Mouse (Mus musculus): ENCODE results near the gene Atxn10. TPM values are rescaled to one million over a fixed set of nuclear protein-coding genes. Genes with fewer than 3 reads are reported as not detected.
A peak's percentile ranks its signal among the peaks of the same experiment; 100 is the strongest.

The Atxn10 gene
- polyA plus RNA-seq, 1 experiment from 2014 or later: 286 TPM

- no peak overlapping the region for H3K4me3 ChIP-seq
Measured at GRCm38 (mm10) chr15:85406846-85407245, 70.8 kb downstream of the Atxn10 start.

GRCm38 (mm10) chr15:85407342-85407741 lies 71.3 kb downstream of the Atxn10 start:
- no peaks in the 10 kb centered on the region for H3K27me3 ChIP-seq
- H3K4me3 ChIP-seq: no peak overlapping the region
- peak overlapping the region; percentile 5; the same call in 1 of the 2 replicates for H3K27ac ChIP-seq
- no peak for ATAC-seq (ENCODE audit: insufficient number of reproducible peaks, low FRiP score, low TSS enrichment, low read depth)
- no peak overlapping the region for H3K4me2 ChIP-seq
- peaks cover 7% of the 10 kb centered on the region; the same call in 1 of the 2 replicates for H3K36me3 ChIP-seq
- no peaks in the 10 kb centered on the region for H3K9me3 ChIP-seq
- H3K4me1 ChIP-seq: peaks cover 21% of the 10 kb centered on the region; the same call in 1 of the 2 replicates
- WGBS: 82% methylated on average over 3 of the region's 3 CpGs
- no peak overlapping the region for H3K9ac ChIP-seq

More at GRCm38 (mm10) chr15:85406846-85407245, 70.8 kb downstream of the Atxn10 start:
- ATAC-seq (ENCODE audit: insufficient number of reproducible peaks, low FRiP score, low TSS enrichment, low read depth): no peak
- H3K9me3 ChIP-seq: no peaks in the 10 kb centered on the region
- H3K9ac ChIP-seq: no peak overlapping the region
- H3K36me3 ChIP-seq: peaks cover 7% of the 10 kb centered on the region; the same call in 1 of the 2 replicates
- 75% methylated on average over 1 of the region's 1 CpGs for WGBS
- no peaks in the 10 kb centered on the region for H3K27me3 ChIP-seq
- no peak overlapping the region for H3K4me2 ChIP-seq
- peaks cover 21% of the 10 kb centered on the region; the same call in 1 of the 2 replicates for H3K4me1 ChIP-seq
- H3K27ac ChIP-seq: peak overlapping the region; percentile 5; the same call in 1 of the 2 replicates

GRCm38 (mm10) chr15:85408790-85409189 lies 72.7 kb downstream of the Atxn10 start:
- Histone ChIP-seq H3K27ac (peak overlapping the region; percentile 73), H3K36me3 (peaks cover 7% of the 10 kb centered on the region; the same call in 1 of the 2 replicates), H3K9me3 (no peaks in the 10 kb centered on the region), H3K27me3 (no peaks in the 10 kb centered on the region), H3K4me1 (peaks cover 16% of the 10 kb centered on the region; the same call in 1 of the 2 replicates), H3K9ac (no peak overlapping the region), H3K4me2 (no peak overlapping the region), H3K4me3 (no peak overlapping the region)
- WGBS: 71% methylated on average over 5 of the region's 5 CpGs
- ATAC-seq (ENCODE audit: insufficient number of reproducible peaks, low FRiP score, low TSS enrichment, low read depth): no peak

DNA sequence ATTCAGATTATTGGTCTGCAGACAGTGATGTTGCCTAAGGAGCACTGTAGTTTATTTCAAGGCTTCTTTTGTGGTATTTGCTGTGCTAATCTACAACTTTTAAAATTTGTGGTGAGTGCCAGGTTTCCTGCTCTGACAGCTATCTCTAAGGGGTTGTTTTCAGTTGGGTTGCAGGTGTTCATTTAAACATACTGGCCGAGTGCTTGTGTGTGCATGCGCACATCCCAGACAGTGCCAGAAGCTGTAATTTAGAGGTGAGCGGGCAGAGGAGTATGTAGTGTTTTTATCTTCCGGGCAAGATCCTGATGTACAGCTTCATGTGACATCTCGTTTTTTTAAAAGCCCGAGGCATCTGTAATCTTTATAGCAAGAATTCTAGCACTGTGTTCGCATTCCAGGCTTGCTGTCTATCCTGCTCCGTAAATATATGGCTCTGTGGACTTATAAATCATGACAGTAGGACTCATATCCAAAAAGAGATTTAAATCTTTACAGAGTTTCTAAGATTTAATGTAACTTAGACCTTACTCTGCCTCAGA lies 73.3 kb downstream of the Atxn10 start:
- Histone ChIP-seq H3K9me3 (no peaks in the 10 kb centered on the region), H3K4me2 (no peak overlapping the region), H3K36me3 (peaks cover 7% of the 10 kb centered on the region; the same call in 1 of the 2 replicates), H3K27ac (no peak overlapping the region), H3K4me3 (no peak overlapping the region), H3K27me3 (no peaks in the 10 kb centered on the region), H3K4me1 (peaks cover 16% of the 10 kb centered on the region; the same call in 1 of the 2 replicates), H3K9ac (no peak overlapping the region)
- peak; percentile 52; the same call in 1 of the 2 replicates for ATAC-seq (ENCODE audit: insufficient number of reproducible peaks, low FRiP score, low TSS enrichment, low read depth)
- 48% methylated on average over 8 of the region's 8 CpGs for WGBS

DNA sequence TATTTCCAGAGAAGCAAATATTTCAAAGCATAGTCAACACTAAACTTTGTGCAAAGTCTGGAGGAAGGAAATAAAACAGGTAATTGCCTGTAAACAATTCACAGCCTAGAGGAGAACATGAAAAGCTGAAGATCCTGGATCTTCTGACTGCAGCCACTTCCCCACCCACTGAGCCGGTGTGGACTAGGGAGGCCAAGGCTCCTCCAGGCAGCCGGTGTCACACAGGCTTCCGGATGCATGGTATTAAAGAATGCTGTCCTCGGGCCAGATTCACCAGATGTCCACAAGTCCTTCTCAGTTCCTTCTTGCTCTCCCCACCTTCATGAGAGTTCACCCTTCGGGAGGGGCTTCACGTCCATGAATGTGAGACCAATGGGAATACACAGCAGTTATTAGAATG lies 73.8 kb downstream of the Atxn10 start:
- H3K27ac ChIP-seq: peak overlapping the region; percentile 28; the same call in 1 of the 2 replicates
- peaks cover 16% of the 10 kb centered on the region; the same call in 1 of the 2 replicates for H3K4me1 ChIP-seq
- H3K9ac ChIP-seq: no peak overlapping the region
- 50% methylated on average over 6 of the region's 6 CpGs for WGBS
- H3K4me2 ChIP-seq: no peak overlapping the region
- no peak overlapping the region for H3K4me3 ChIP-seq
- H3K27me3 ChIP-seq: no peaks in the 10 kb centered on the region
- peaks cover 7% of the 10 kb centered on the region; the same call in 1 of the 2 replicates for H3K36me3 ChIP-seq
- no peak for ATAC-seq (ENCODE audit: insufficient number of reproducible peaks, low FRiP score, low TSS enrichment, low read depth)
- no peaks in the 10 kb centered on the region for H3K9me3 ChIP-seq

- Histone ChIP-seq H3K4me3 (no peak overlapping the region), H3K36me3 (0 out of 2 replicates have a peak, but pooled peaks cover 4% of the 10 kb centered on the region), H3K4me1 (peaks cover 7% of the 10 kb centered on the region), H3K9ac (no peak overlapping the region), H3K27me3 (no peaks in the 10 kb centered on the region), H3K27ac (no peak overlapping the region), H3K9me3 (no peaks in the 10 kb centered on the region), H3K4me2 (no peak overlapping the region)
- WGBS: 79% methylated on average over 2 of the region's 2 CpGs
- no peak for ATAC-seq (ENCODE audit: insufficient number of reproducible peaks, low FRiP score, low TSS enrichment, low read depth)
Measured at GRCm38 (mm10) chr15:85414620-85415019, 78.6 kb downstream of the Atxn10 start.

DNA sequence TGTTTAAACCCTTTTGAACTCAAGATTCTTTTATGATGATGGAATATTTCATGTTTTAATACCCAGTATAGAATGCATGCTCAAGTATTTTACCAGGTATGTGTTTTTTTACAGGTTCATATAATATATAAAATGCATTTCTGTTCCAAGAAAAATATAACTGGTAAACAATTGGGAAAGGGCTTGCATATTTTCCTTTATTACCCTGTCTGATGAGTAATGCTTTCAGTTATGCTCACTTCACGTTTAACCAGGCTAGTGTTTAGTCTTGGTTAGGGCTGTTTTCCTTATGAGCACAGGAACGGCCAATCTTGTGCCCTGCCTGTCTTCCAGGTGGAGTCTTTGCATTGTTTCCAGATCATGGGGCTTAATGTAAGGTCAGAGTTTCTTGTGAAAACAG lies 84.6 kb downstream of the Atxn10 start:
- Histone ChIP-seq H3K27ac (no peak overlapping the region), H3K27me3 (no peaks in the 10 kb centered on the region), H3K4me3 (no peak overlapping the region), H3K9ac (no peak overlapping the region), H3K9me3 (no peaks in the 10 kb centered on the region), H3K4me2 (no peak overlapping the region), H3K4me1 (peaks cover 2% of the 10 kb centered on the region; the same call in 1 of the 2 replicates), H3K36me3 (0 out of 2 replicates have a peak, but pooled peaks cover 2% of the 10 kb centered on the region)
- ATAC-seq (ENCODE audit: insufficient number of reproducible peaks, low FRiP score, low TSS enrichment, low read depth): no peak
- WGBS: 41% methylated on average over 2 of the region's 2 CpGs

DNA sequence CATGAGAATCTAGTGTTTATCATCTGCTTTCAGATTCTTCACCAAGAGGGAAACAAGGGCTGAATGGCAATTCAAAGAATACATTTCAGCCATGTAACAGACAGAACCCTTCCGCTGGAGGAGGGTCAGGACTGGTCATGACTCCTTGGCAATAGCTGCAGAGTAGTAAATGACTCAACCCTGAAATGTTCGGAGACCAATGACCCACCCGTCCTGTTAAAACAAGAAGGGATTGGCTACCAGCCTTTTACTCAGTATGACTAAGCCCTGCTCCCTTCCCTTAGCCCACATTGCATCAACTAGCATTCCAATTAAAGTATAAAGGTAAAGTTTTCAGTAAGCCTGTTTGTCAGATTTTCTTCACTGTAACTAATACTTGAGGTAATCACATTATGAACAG lies 88.2 kb downstream of the Atxn10 start:
- Histone ChIP-seq H3K4me3 (no peak overlapping the region), H3K36me3 (no peaks in the 10 kb centered on the region), H3K9me3 (no peaks in the 10 kb centered on the region), H3K4me1 (peaks cover 7% of the 10 kb centered on the region; the same call in 1 of the 2 replicates), H3K27me3 (no peaks in the 10 kb centered on the region), H3K27ac (no peak overlapping the region), H3K4me2 (no peak overlapping the region), H3K9ac (no peak overlapping the region)
- ATAC-seq (ENCODE audit: insufficient number of reproducible peaks, low FRiP score, low TSS enrichment, low read depth): no peak
- 79% methylated on average over 3 of the region's 3 CpGs for WGBS

- no peaks in the 10 kb centered on the region for H3K36me3 ChIP-seq
- no peaks in the 10 kb centered on the region for H3K9me3 ChIP-seq
- ATAC-seq (ENCODE audit: insufficient number of reproducible peaks, low FRiP score, low TSS enrichment, low read depth): no peak
- WGBS: 76% methylated on average over 6 of the region's 6 CpGs
- H3K4me2 ChIP-seq: no peak overlapping the region
- no peaks in the 10 kb centered on the region for H3K27me3 ChIP-seq
- no peak overlapping the region for H3K27ac ChIP-seq
- no peak overlapping the region for H3K9ac ChIP-seq
- peaks cover 7% of the 10 kb centered on the region; the same call in 1 of the 2 replicates for H3K4me1 ChIP-seq
- no peak overlapping the region for H3K4me3 ChIP-seq
Measured at GRCm38 (mm10) chr15:85428140-85428539, 92.1 kb downstream of the Atxn10 start.

DNA sequence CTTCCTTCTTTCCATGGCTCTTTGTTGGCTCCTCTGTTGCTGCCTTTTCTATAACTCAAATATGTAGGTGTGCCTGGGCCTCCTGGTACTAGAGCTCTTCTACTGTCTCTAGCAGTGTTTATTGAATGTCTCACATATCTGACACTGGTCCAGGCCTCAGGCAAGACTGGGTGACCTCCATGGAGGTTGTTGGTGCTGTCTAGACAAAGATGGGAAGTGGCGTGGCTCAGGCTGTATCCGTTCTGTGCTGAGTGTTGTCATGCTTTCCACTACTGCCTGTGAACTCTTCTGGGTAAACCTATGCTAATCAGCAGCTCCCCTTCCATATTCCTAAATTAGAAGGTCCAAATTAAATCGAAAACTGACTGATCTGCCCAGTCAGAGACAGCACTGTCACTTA lies 106.5 kb downstream of the Atxn10 start:
- Histone ChIP-seq H3K4me1 (no peaks in the 10 kb centered on the region), H3K27ac (no peak overlapping the region), H3K4me2 (no peak overlapping the region), H3K27me3 (no peaks in the 10 kb centered on the region), H3K9ac (no peak overlapping the region), H3K4me3 (no peak overlapping the region), H3K9me3 (no peaks in the 10 kb centered on the region), H3K36me3 (peaks cover 45% of the 10 kb centered on the region)
- 94% methylated on average over 3 of the region's 3 CpGs for WGBS
- no peak for ATAC-seq (ENCODE audit: insufficient number of reproducible peaks, low FRiP score, low TSS enrichment, low read depth)

GRCm38 (mm10) chr15:85446652-85447051 lies 110.6 kb downstream of the Atxn10 start:
- Histone ChIP-seq H3K27ac (no peak overlapping the region), H3K4me3 (no peak overlapping the region), H3K36me3 (peaks cover 29% of the 10 kb centered on the region), H3K4me2 (no peak overlapping the region), H3K9ac (no peak overlapping the region), H3K9me3 (no peaks in the 10 kb centered on the region), H3K27me3 (no peaks in the 10 kb centered on the region), H3K4me1 (no peaks in the 10 kb centered on the region)
- WGBS: 79% methylated on average over 3 of the region's 3 CpGs
- no peak for ATAC-seq (ENCODE audit: insufficient number of reproducible peaks, low FRiP score, low TSS enrichment, low read depth)

GRCm38 (mm10) chr15:85456891-85457290 lies 120.8 kb downstream of the Atxn10 start:
- ATAC-seq (ENCODE audit: insufficient number of reproducible peaks, low FRiP score, low TSS enrichment, low read depth): no peak
- Histone ChIP-seq H3K27me3 (no peaks in the 10 kb centered on the region), H3K9me3 (no peaks in the 10 kb centered on the region), H3K27ac (no peak overlapping the region), H3K36me3 (peaks cover 41% of the 10 kb centered on the region), H3K9ac (no peak overlapping the region), H3K4me1 (peaks cover 3% of the 10 kb centered on the region), H3K4me2 (no peak overlapping the region), H3K4me3 (no peak overlapping the region)
- 61% methylated on average over 8 of the region's 8 CpGs for WGBS
